Mouse (Mus musculus) kidney, adult 2 months (tissue): Measurements from ENCODE around the gene Nup210.

Experiments
- CTCF ChIP-seq: fragments of 200-500 bp; conservative IDR thresholded peaks from 2 replicates; pipeline ENCODE4 v1.5.1; 2011; ENCODE audit warnings: low read depth, mild to moderate bottlenecking, control low read depth, low read length, moderate library complexity, mixed read lengths; ENCODE audit not compliant: insufficient read depth, insufficient read length
- POLR2A ChIP-seq: fragments of 200-500 bp; IDR thresholded peaks from one replicate; pipeline ENCODE4 v1.6.1; 2011; ENCODE audit warnings: low read depth, low read length, control low read depth

DNA sequence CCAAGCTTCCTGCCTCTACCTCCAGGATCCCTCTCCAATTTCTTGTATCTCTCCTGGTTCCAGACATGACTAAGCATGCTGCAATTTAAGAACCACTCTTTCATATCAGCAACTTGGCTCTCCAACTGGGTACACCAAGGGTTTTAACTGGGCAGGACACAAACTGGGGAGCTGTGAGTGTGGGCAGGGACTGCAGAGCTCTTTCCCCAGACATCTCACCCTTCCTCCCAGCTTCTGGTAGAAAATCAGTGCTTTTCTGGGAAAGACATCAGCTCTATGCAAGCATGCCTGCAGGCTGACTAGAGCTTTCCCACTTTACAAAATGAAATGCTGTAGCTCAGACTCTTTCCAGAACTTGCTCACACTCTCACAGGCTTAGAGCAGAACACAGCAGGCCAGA, 60.3 kb downstream of the Nup210 start:
- no peak for TF ChIP-seq CTCF
- no peak for TF ChIP-seq POLR2A
